Mouse (Mus musculus) G1E (cell line): ENCODE measurements around the gene Mapkapk3.

Experiments
- CTCF ChIP-seq: IDR thresholded peaks from 2 replicates; pipeline ENCODE4 v1.5.1; 2012; ENCODE audit warnings: low read depth, low read length, inconsistent platforms, mixed read lengths
- GATA1 ChIP-seq: IDR thresholded peaks from 2 replicates; pipeline ENCODE4 v1.6.1; 2012; ENCODE audit warnings: borderline replicate concordance, low read length, inconsistent platforms, mixed read lengths
- GATA2 ChIP-seq: IDR thresholded peaks from 2 replicates; pipeline ENCODE4 v1.6.1; 2012; ENCODE audit warnings: low read depth, low read length, inconsistent platforms, borderline replicate concordance
- POLR2AphosphoS5 ChIP-seq: IDR thresholded peaks from 2 replicates; pipeline ENCODE4 v1.6.1; 2012; ENCODE audit warnings: low read depth, low read length, inconsistent platforms; ENCODE audit not compliant: insufficient replicate concordance
- TAL1 ChIP-seq: conservative IDR thresholded peaks from 2 replicates; pipeline ENCODE4 v1.6.1; 2012; ENCODE audit warnings: low read depth, low read length, inconsistent platforms, mixed read lengths

DNA sequence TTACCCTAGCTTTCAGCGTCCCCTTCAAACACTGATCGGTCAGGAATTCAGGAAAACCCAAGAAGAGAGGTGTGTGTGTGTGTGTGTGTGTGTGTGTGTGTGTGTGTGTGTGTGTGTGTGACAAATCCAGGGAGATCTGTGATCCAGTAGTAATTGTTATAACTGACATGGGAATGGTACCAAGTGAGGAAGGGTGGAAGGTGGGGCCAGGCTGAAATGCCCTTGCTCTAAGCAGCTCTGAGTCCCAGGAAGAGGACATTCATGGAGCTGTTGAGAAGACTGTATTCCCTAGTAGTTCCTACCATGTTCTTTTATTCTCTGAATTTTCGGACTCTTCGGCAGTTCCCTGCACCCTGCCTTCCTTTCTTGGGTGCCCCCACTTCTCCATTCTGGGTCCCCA, 8.0 kb upstream of the Mapkapk3 start:
- no peak for TF ChIP-seq CTCF
- TF ChIP-seq GATA1, result no peak
- no peak; the same call in 1 of the 2 replicates for TF ChIP-seq POLR2AphosphoS5
- TF ChIP-seq TAL1, result no peak
- no peak for TF ChIP-seq GATA2
